Mouse (Mus musculus): Measurements from ENCODE around the gene Arl3. TPM values are rescaled to one million over a fixed set of nuclear protein-coding genes. Genes with fewer than 3 reads are reported as not detected.

The Arl3 gene
- total RNA-seq, 2 experiments from 2014 or later = 13.2 to 15.7 TPM

DNA sequence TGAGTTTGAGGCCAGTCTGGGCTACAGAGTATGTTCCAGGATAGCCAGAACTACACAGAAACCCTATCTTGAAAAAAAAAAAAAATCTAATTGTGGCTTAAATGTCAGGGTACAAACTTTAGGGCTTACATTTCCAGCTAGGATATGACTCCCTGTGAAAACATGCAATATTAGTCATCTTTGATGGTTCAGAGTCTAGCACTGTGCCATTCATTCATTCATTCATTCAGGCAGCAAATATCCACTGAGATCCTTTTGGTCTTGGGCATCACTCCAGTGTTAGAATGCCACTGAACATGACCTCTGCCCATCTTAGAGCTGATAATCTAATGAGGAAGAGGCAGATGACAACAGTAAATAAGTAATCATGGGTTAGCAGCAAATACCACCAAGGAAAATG lies 51.3 kb downstream of the Arl3 start:
- ATAC-seq (ENCODE audit: poor library complexity, severe bottlenecking) = no peak

DNA sequence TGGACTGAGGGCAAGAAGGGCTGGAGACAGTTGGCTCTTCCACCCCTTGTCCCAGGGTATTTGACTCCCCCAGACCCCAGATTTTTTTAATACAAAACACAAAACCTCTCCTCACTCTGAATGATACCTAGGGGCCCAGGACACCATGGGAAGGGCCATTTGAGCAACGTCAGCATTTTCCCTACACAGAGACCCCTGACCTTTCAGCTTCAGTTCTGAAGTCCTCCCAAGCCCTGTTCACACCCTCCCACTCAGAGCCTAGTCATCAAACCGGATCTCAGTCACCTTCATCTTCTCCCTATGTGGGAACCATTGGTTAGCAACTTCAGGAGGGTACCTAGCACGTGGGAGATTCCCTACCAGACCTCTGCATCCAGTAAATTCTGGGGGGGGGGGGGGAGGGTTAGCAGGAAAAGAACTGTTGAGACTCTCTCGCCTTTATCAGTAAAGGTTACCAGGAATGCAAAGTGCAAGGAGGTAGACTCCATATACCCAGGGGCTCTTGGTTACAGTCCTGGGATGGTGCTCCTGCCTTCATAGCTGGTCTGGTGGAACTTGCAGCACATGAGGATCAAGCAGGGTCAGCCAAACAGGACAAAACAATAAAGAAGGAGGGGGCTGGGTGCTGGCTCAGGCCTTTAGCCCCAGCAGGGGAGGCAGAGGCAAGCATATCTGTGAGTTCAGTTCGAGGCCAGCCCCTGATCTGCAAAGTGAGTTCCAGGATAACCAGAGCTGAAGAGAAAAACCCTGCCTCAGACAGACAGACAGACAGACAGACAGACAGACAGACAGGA lies 54.0 kb downstream of the Arl3 start:
- no peak for ATAC-seq (ENCODE audit: poor library complexity, severe bottlenecking)

DNA sequence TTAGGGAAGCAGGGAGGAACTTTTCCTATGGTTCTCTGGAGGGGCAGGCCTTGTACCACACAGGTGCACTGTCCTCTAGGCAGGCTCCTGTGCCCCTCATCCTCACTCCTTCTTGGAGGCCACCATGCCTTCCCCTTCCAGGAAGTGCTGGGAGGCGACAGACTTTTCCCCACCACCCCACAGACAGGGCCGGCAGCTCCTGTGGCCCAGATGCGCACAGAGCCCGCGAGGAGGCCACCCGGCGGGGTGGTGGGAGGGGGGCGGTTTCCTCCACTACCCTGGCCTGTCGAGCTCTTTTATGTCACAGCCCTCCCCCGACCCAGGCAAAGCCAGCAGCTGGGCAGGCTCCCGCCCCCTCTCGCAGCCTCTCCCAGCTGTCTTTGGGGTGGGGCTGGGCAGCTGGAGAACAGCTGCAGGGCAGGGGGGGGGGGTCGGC lies 54.6 kb downstream of the Arl3 start:
- no peak for ATAC-seq (ENCODE audit: poor library complexity, severe bottlenecking)

DNA sequence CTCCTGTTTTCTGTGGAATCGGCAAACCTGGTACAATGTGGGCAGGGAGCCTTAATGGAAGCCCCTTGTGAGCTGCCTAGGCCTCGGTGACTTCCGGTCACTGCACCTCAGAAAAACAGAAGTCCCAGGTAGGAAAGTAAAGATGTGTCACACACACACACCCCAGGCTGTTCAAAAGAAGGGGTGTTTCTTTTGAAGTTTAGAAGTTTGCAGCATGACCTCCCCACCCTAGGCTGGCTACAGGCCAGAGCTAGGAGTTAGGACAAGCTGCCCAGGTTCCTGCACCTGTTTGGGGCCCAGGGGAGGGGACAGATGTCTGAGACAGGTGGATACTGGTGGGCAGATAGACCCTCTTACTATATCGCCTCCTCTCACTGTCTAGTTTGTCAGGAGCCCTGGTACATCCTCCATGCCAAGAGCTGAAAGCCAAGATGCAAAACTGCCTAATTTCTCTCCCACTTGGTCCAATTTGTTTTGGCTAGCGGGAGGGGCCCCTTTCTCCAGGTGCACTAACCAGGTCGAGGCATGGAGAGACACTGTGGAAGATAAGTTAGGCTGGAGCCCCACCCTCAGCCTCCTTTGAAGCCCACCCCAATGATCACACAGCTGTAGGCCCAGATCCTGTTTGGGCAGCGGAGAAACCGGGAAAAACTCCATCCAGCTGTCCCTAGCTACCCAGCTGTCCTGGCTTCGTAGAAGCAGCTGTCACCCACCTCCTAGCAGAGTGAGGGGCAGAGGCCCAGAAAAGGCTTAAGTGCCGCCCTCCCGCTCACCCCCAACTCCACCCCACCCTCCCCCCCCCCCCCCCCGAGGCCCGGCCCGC lies 55.3 kb downstream of the Arl3 start:
- peak; percentile 61 for ATAC-seq (ENCODE audit: poor library complexity, severe bottlenecking)

DNA sequence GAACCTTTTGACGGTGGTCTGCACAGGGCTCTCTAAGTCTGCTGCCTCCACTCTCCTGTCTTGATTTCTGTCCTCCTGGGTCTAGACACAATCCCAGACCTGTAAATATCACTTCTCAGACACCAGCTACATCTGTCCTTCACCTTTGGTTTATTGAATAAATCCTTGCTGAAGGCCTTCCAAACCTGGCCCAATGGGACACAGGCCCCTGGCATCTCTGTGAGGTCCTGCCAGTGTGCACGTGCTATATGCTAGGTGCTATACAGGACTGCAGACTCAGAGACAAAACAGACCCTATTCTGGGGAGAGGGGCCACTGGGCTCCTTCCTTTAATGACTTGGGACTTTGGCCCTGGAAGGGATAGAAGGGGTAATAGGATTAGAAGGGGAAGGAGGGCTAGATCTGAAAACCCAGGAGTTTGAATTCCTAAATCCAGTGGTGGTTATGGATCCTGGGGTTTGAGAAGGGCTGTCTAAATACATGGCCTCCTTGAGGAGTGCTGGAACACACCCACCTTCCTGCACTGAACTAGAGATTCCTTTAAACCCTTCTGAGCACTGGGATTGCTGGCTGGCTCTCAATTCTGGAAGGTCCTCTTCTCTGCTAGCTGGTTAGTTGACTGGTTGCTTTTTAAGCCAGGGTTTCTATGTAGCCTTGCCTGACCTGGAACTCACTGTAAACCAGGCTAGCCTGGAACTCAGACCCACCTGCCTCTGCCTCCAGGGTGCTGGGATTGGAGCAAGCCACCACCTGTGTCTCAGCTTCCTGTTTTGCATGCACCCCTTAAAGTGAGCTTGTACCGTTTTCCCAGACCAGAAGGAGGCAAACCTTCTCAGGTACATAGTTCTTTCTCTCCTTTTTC lies 56.1 kb downstream of the Arl3 start:
- ATAC-seq (ENCODE audit: poor library complexity, severe bottlenecking) = 0 out of 2 replicates have a peak, but pooled peaks have one; percentile 44

DNA sequence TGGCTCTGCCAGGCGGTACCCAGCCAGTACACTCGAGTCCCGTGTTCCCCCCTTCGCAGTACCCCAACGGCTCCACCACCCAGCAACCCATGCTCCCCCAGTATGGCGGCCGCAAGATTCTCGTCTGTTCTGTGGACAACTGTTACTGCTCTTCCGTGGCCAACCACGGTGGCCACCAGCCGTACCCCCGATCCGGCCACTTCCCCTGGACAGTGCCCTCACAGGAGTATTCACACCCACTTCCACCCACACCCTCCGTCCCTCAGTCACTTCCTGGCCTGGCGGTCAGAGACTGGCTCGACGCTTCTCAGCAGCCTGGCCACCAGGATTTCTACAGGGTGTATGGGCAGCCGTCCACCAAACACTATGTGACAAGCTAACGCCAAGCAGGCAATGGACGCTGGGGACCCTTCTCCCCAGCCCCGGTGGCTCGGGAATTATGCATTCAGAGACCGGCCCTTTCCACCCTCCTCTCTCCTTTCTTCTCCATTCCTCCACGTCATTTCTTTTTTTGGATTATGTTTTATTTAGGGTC lies 57.6 kb downstream of the Arl3 start:
- ATAC-seq (ENCODE audit: poor library complexity, severe bottlenecking) = no peak

GRCm38 (mm10) chr19:46514387-46514786 lies 58.6 kb downstream of the Arl3 start:
- no peak for ATAC-seq (ENCODE audit: poor library complexity, severe bottlenecking)

DNA sequence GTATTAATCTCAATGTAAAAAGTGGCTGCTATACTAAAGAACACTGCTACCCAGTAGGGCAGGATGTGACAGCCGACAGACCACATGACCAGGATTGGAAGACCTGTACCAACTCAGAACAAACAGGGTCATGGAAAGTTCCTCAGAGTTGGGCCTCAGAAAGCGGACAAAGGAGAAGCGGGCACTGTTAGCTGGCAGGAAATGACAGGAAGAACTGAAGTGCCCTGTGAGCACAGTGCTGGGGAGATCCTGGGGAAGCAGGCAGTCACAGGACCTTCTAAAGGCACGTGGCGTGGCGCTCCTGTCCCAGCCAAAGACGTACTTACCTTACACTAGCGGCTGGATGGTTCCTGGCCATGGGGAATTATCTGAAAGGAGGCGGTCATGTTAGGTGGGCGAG lies 61.7 kb downstream of the Arl3 start:
- ATAC-seq (ENCODE audit: poor library complexity, severe bottlenecking) = peak; percentile 84

GRCm38 (mm10) chr19:46510824-46511223 lies 62.2 kb downstream of the Arl3 start:
- ATAC-seq (ENCODE audit: poor library complexity, severe bottlenecking) = peak; percentile 68

DNA sequence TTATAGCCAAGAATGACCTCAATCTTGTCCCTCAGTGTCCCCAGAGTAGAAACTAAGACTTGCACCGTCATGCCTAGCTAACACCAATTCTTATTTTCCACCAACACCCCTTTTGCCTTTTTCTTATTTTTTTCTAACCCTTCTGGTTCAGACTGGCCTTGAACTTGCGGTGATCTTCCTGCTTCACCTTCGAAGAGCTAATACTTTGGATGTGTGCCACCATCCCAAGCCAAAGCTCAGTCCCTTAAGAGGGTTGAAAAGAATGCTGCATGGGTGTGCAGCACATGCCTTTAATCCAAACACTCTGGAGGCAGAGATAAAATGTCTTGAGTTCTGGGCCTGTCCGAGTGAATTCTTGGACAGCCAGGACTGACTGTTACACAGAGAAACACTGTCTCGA lies 62.6 kb downstream of the Arl3 start:
- ATAC-seq (ENCODE audit: poor library complexity, severe bottlenecking) = no peak

GRCm38 (mm10) chr19:46509736-46510135 lies 63.3 kb downstream of the Arl3 start:
- no peak for ATAC-seq (ENCODE audit: poor library complexity, severe bottlenecking)

DNA sequence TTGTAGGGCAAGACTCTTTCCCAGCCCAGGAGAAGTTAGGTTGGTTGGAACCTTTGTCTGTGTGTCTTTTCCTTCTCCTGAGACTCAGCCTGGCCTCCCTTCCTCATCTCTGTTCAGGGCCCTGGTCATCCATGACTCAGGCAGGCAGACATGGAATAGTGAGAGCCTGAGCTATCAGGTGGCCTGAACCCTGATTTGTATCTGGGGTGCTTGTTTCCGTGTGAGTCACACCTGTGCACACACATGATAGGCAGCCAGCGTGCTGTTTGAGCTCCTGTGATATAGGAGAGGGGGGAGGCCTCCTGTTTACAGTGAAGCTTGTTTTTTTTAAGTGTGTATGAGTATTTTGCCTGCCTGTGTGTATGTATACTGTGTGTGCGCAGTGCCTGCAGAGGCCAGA lies 63.8 kb downstream of the Arl3 start:
- ATAC-seq (ENCODE audit: poor library complexity, severe bottlenecking) = no peak

DNA sequence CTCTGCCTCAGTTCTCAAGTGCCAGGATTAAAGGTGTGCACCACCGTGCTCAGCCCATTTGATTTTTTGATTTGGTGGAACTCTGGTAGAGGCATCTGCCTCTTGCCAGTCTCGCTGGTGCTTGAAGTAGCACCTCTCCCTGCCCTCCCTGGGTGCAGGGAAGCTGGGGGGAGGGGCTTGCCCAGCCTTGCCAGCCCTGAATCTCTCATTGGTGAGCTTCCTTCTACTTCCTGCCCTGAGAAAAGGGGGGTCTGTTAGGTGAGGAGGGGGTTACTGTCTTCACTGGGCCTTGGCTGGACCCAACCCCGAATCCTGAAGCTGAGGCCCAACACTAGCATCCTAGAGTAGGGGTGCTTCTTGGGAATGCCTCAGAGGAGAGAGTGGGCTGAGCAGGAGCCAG lies 64.3 kb downstream of the Arl3 start:
- no peak for ATAC-seq (ENCODE audit: poor library complexity, severe bottlenecking)

- no peak for ATAC-seq (ENCODE audit: poor library complexity, severe bottlenecking)
These were observed 65.2 kb downstream of the Arl3 start for GRCm38 (mm10) chr19:46507806-46508205.

DNA sequence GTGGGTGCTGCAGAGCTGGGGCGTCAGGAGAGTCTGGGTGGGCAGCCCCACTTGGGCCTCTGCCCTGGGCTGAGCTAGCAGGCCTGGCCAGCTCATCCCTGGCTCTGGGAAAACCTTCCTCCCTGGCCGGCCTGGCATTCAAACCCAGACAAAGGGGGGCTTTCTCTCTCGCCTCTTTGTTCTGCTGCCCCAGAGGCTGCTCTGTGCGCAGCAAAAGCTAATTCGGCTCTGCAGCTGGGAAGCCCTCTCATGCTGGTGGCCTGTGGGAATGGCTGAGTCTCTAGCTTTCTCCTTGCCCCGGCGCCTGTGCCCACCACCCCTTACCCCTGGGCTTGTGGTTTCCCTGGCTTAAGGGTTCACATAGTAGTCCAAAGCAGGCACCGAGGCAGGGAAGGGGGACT lies 65.8 kb downstream of the Arl3 start:
- no peak for ATAC-seq (ENCODE audit: poor library complexity, severe bottlenecking)

GRCm38 (mm10) chr19:46506372-46506717 lies 66.7 kb downstream of the Arl3 start:
- no peak for ATAC-seq (ENCODE audit: poor library complexity, severe bottlenecking)

DNA sequence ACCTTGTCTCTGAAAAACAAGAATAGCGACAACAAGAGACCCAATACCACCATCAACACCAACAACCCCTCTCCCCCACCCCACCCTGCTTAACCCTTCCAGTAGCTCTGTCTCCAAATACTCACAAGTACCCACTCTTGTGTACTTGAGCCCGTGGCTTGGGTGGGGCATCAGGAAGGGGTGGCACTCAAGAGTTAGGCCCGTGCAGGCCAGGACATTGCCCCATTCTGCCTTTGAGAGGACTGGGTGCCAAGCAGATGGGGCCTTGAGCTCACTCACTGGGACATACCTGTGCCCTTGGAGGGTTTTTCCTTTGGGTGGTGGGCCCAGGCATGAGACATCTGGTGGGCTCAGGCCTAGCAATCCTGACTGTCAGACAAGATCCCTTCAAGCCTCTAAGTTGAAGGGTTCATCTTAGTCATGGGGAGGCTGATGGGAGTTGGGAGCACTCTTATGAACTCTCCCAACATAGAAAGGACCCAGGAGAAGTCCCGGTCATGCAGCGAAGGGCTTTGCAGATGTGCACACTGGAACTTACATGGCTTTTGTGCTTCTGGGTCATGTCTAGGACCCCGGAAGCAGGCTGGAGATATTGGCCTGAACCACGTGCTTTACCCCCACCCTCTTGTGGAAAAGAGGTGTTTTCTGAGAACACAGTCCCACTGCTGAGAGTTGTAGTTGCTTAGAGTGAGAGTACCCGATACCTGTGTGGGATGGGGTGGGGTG lies 67.2 kb downstream of the Arl3 start:
- ATAC-seq (ENCODE audit: poor library complexity, severe bottlenecking) = no peak

GRCm38 (mm10) chr19:46504822-46505417 lies 68.1 kb downstream of the Arl3 start:
- ATAC-seq (ENCODE audit: poor library complexity, severe bottlenecking) = no peak

DNA sequence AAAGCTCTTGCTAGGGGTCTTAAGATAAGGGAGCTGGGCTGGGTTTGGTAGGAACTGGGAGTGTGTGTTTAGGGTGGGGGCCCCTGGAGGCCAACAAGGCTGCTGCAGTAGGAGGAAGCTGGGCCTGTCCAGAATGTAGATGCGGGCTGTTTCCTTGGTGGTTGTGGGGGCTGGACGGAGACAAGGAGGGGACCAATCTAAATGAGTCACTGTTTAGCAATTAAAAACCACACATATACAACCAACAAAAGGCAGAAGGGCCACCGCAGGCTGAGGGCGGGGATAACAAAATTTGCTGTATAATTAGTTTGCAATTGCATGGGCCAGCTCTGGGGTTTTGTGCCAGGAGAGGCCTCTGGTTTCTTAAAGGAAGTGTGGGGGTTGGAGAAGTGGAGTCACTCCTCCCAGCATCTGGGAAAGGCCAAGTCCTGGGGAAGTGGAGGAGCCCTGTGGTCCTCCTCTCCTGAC lies 68.9 kb downstream of the Arl3 start:
- peak; percentile 42 for ATAC-seq (ENCODE audit: poor library complexity, severe bottlenecking)

Data from megakaryocyte, adult 5-6 weeks (primary cell).